In genomic region chr7:111241538-111241937, GRCm38 (mm10) we compare ENCODE assay signal across 8 mouse cellular contexts.
A peak's percentile ranks its signal among the peaks of the same experiment; 100 is the strongest.
DNase-seq lines count a peak whose midpoint lies in the region; ATAC-seq and TF ChIP-seq lines count a peak whose summit lies in the region.

No protein-coding gene starts in this region.

- no peak for ATAC-seq in kidney, postnatal 0 days (replicated peaks; ENCODE audit: low FRiP score, low read depth)
- no peak for ATAC-seq in kidney, embryonic 14.5 days (ENCODE audit: low FRiP score, low TSS enrichment)
- ATAC-seq in forebrain, embryonic 13.5 days, result no peak

- H3K4me3 ChIP-seq in kidney, postnatal 0 days (replicated peaks; ENCODE audit: low read depth, low read length), result no peak overlapping the region
- no peak overlapping the region for H3K4me3 ChIP-seq in kidney, embryonic 14.5 days (ENCODE audit: low read length)
- no peak overlapping the region for H3K4me3 ChIP-seq in forebrain, embryonic 13.5 days

- DNase-seq in cerebellum, adult 8-10 months, result peak; percentile 20
- no peak for DNase-seq in cerebellum, adult 11-12 months
- DNase-seq in kidney, postnatal 0 days (ENCODE audit: low spot score), result peak; percentile 70
- peak; percentile 19 for DNase-seq in urinary bladder, postnatal 25 days (ENCODE audit: low spot score)
- no peak for DNase-seq in urinary bladder, adult 18-20 months (ENCODE audit: low spot score in 2 of 2)
- no peak for DNase-seq in ovary, postnatal 10 days (ENCODE audit: low spot score)

- WGBS in kidney, postnatal 0 days, result 44% methylated on average over 4 of the region's 4 CpGs
- 53% methylated on average over 4 of the region's 4 CpGs for WGBS in kidney, embryonic 14.5 days
- WGBS in forebrain, embryonic 13.5 days, result 58% methylated on average over 4 of the region's 4 CpGs

- no peak overlapping the region for H3K9ac ChIP-seq in kidney, postnatal 0 days (ENCODE audit: low read depth, low read length)
- no peak overlapping the region for H3K9ac ChIP-seq in kidney, embryonic 14.5 days (ENCODE audit: low read depth, low read length)
- no peak overlapping the region for H3K9ac ChIP-seq in forebrain, embryonic 13.5 days

- no peaks in the 10 kb centered on the region for H3K27me3 ChIP-seq in kidney, postnatal 0 days (ENCODE audit: insufficient read depth, low read length)
- H3K27me3 ChIP-seq in kidney, embryonic 14.5 days (ENCODE audit: control insufficient read depth, insufficient read depth, low read length), result no peaks in the 10 kb centered on the region
- no peaks in the 10 kb centered on the region for H3K27me3 ChIP-seq in forebrain, embryonic 13.5 days

- H3K27ac ChIP-seq in kidney, postnatal 0 days, result no peak overlapping the region
- H3K27ac ChIP-seq in kidney, embryonic 14.5 days (ENCODE audit: low read depth, low read length), result no peak overlapping the region
- no peak overlapping the region for H3K27ac ChIP-seq in forebrain, embryonic 13.5 days

- H3K4me1 ChIP-seq in kidney, postnatal 0 days (replicated peaks; ENCODE audit: insufficient read depth, low read length), result no peaks in the 10 kb centered on the region
- H3K4me1 ChIP-seq in kidney, embryonic 14.5 days (ENCODE audit: control insufficient read depth, insufficient read depth, low read length), result peaks cover 4% of the 10 kb centered on the region; the same call in 1 of the 2 replicates
- H3K4me1 ChIP-seq in forebrain, embryonic 13.5 days, result no peaks in the 10 kb centered on the region

- no peak overlapping the region for H3K4me2 ChIP-seq in kidney, postnatal 0 days (ENCODE audit: low read length)
- no peak overlapping the region for H3K4me2 ChIP-seq in kidney, embryonic 14.5 days (replicated peaks; ENCODE audit: low read depth, low read length)
- no peak overlapping the region for H3K4me2 ChIP-seq in forebrain, embryonic 13.5 days

- TF ChIP-seq CTCF in kidney, postnatal 0 days (IDR thresholded peaks at IDR 0.05; ENCODE audit: low read depth), result peak; percentile 68

- H3K9me3 ChIP-seq in kidney, postnatal 0 days (replicated peaks; ENCODE audit: low read length), result no peaks in the 10 kb centered on the region
- H3K9me3 ChIP-seq in kidney, embryonic 14.5 days (ENCODE audit: control insufficient read depth, low read length), result 0 out of 2 replicates have a peak, but pooled peaks cover 4% of the 10 kb centered on the region
- peaks cover 5% of the 10 kb centered on the region for H3K9me3 ChIP-seq in forebrain, embryonic 13.5 days (replicated peaks)

- H3K36me3 ChIP-seq in kidney, postnatal 0 days (ENCODE audit: insufficient read depth, low read length), result no peaks in the 10 kb centered on the region
- no peaks in the 10 kb centered on the region for H3K36me3 ChIP-seq in kidney, embryonic 14.5 days (ENCODE audit: control insufficient read depth, insufficient read depth, low read length)
- H3K36me3 ChIP-seq in forebrain, embryonic 13.5 days (ENCODE audit: poor library complexity, severe bottlenecking), result no peaks in the 10 kb centered on the region

Comparison
In these comparisons a context has a peak if more than half of its experiments do, and no peak if none do; other contexts are left out.
1. DNase-seq: peak in cerebellum, adult 8-10 months (single experiment), kidney, postnatal 0 days (single experiment) and urinary bladder, postnatal 25 days (single experiment); none in cerebellum, adult 11-12 months (single experiment), urinary bladder, adult 18-20 months (0 of 2) and ovary, postnatal 10 days (single experiment).